ENCODE assay signal across 8 mouse cellular contexts in the genomic region with DNA sequence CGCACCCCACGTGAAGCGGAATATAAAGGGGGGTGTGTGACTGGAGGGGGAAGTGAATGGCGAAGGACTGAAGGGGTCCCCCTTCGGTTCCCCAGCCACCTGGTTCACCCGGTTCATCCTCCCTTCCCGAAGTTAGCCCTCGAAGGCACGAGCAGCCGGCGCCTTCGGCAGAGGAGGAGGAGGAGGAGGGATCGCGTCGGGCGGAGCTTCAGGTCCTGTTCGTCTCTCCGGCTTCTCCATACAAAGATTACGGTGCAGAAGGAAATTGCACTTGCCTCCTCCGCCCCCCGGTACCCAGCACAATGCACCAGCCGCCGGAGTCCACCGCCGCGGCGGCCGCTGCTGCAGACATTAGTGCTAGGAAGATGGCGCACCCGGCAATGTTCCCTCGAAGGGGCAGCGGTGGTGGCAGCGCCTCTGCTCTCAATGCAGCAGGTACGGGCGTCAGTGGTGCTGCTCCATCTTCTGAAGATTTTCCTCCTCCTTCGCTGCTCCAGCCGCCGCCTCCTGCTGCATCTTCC. TPM values are rescaled to one million over a fixed set of nuclear protein-coding genes. Genes with fewer than 3 reads are reported as not detected.
A peak's percentile ranks its signal among the peaks of the same experiment; 100 is the strongest.
DNase-seq lines count a peak whose midpoint lies in the region; ATAC-seq lines count a peak whose summit lies in the region.

No protein-coding gene starts in this region.

- intact Hi-C loops in left cerebral cortex, postnatal 10 days (cut with DNase I), result loop anchor here (5.0 kb wide), 3 partner anchors 51 to 276 kb away; no protein-coding TSS in a partner anchor

- 0% methylated on average over 29 of the region's 38 CpGs for WGBS in hindbrain, embryonic 16.5 days

- ATAC-seq in hindbrain, embryonic 16.5 days, result peak; percentile 1
- peak; percentile 12 for ATAC-seq in megakaryocyte, adult 5-6 weeks (ENCODE audit: poor library complexity, severe bottlenecking)
- no peak for ATAC-seq in inflammation-experienced regulatory T-cells, adult 6 months

- peak overlapping the region; percentile 97 for H3K4me3 ChIP-seq in hindbrain, embryonic 16.5 days (ENCODE audit: low read length)

- H3K9me3 ChIP-seq in hindbrain, embryonic 16.5 days (ENCODE audit: control insufficient read depth, low read length), result no peaks in the 10 kb centered on the region

- H3K27me3 ChIP-seq in hindbrain, embryonic 16.5 days (replicated peaks; ENCODE audit: control insufficient read depth, insufficient read depth, low read length), result no peaks in the 10 kb centered on the region

- H3K9ac ChIP-seq in hindbrain, embryonic 16.5 days (ENCODE audit: low read depth, low read length), result peak overlapping the region; percentile 99

- H3K27ac ChIP-seq in hindbrain, embryonic 16.5 days (ENCODE audit: low read depth, low read length), result peak overlapping the region; percentile 100

- peak; percentile 14 for DNase-seq in adipocyte (ENCODE audit: low spot score)
- peak; percentile 69 for DNase-seq in cerebellum, adult 9-10 months
- peak; percentile 48 to 53 for DNase-seq in frontal cortex, postnatal 14 days (ENCODE audit: low spot score in 2 of 2)
- DNase-seq in left cerebral cortex, postnatal 10 days (ENCODE audit: extremely low spot score in 1 of 2, low spot score in 2 of 2), result peak; percentile 39 to 71
- peak; percentile 50 for DNase-seq in right cerebral cortex, postnatal 14 days

- peak overlapping the region; percentile 93 for H3K4me2 ChIP-seq in hindbrain, embryonic 16.5 days (ENCODE audit: low read length)

- peaks cover 35% of the 10 kb centered on the region for H3K4me1 ChIP-seq in hindbrain, embryonic 16.5 days (ENCODE audit: control insufficient read depth, insufficient read depth, low read depth, low read length)

- peaks cover 7% of the 10 kb centered on the region; the same call in 1 of the 2 replicates for H3K36me3 ChIP-seq in hindbrain, embryonic 16.5 days (ENCODE audit: control insufficient read depth, insufficient read depth, low read length)

RNA-seq across cellular contexts. Expression of a gene that starts 1.1 kb away (rescaled TPM):
- 777 and 791 TPM in 2 replicates for polyA plus RNA-seq in hindbrain, embryonic 16.5 days (2015; fragmentation: Nextera tagmentation; extraction: Ambion mirVana)
- 100 to 1,000 TPM; 541 to 586 TPM for total RNA-seq in left cerebral cortex, postnatal 10 days (2021)
- total RNA-seq in megakaryocyte, adult 5-6 weeks (2015), result 25.8 and 34.1 TPM in 2 replicates
- 15.9 and 17.3 TPM in 2 replicates for total RNA-seq in megakaryocyte, adult 5-6 weeks (2017)
- polyA plus RNA-seq in inflammation-experienced regulatory T-cells, adult 6 months (2017; shearing (Covaris generic)), result 1 to 10 TPM; 5.9 to 8.7 (median 7.8) TPM

Comparison
In these comparisons a context has a peak if more than half of its experiments do, and no peak if none do; other contexts are left out.
1. DNase-seq: peak in every context shown above with its lines; median percentile 69 in cerebellum, adult 9-10 months; 55 in left cerebral cortex, postnatal 10 days; 50 in frontal cortex, postnatal 14 days; 50 in right cerebral cortex, postnatal 14 days; 14 in adipocyte.
2. RNA of a gene that starts 1.1 kb away (total RNA-seq): 541 to 586 TPM in left cerebral cortex, postnatal 10 days; 15.9 to 34.1 TPM in megakaryocyte, adult 5-6 weeks; every median in the first group is over 10 times any median in the second.